Mouse (Mus musculus) thymus, adult 2 months (tissue): ENCODE data around the gene Tmem121. TPM values are rescaled to one million over a fixed set of nuclear protein-coding genes. Genes with fewer than 3 reads are reported as not detected.

Experiments
- DNase-seq: peaks from one replicate; pipeline ENCODE4 v3.0.0; 2021
- H3K27ac ChIP-seq: fragments of 200-500 bp; 2 replicates; pipeline ENCODE4 v1.5.1; 2012; ENCODE audit warnings: low read length, control low read depth; ENCODE audit not compliant: control insufficient read depth, insufficient read depth
- H3K27me3 ChIP-seq: fragments of 200-500 bp; 2 replicates; pipeline ENCODE4 v1.6.1; 2012; ENCODE audit warnings: mild to moderate bottlenecking, low read length, moderate library complexity, mixed read lengths; ENCODE audit not compliant: control insufficient read depth, insufficient read depth
- H3K36me3 ChIP-seq: fragments of 200-500 bp; 2 replicates; pipeline ENCODE4 v1.6.1; 2012; ENCODE audit warnings: mild to moderate bottlenecking, low read length, moderate library complexity; ENCODE audit not compliant: control insufficient read depth, insufficient read depth
- H3K4me1 ChIP-seq: fragments of 200-500 bp; replicated peaks from 2 replicates; pipeline ENCODE4 v1.6.1; 2012; ENCODE audit warnings: low read length; ENCODE audit not compliant: control insufficient read depth, insufficient read depth
- H3K4me3 ChIP-seq: fragments of 200-500 bp; 2 replicates; pipeline ENCODE4 v1.5.1; 2012; ENCODE audit warnings: mild to moderate bottlenecking, low read length, control low read depth, moderate library complexity; ENCODE audit not compliant: control insufficient read depth, insufficient read depth
- CTCF ChIP-seq: fragments of 200-500 bp; IDR thresholded peaks from 2 replicates; pipeline ENCODE4 v1.5.1; 2012; ENCODE audit warnings: mild to moderate bottlenecking, control low read depth, low read length, moderate library complexity, borderline replicate concordance; ENCODE audit not compliant: control insufficient read depth, poor library complexity, insufficient read depth; ENCODE audit errors: extremely low read depth
- POLR2A ChIP-seq: fragments of 200-500 bp; IDR thresholded peaks from 2 replicates; pipeline ENCODE4 v1.6.1; 2012; ENCODE audit warnings: mild to moderate bottlenecking, low read length, control low read depth, moderate library complexity; ENCODE audit not compliant: control insufficient read depth, poor library complexity, insufficient read depth; ENCODE audit errors: extremely low read depth
- WGBS: fragments of 180-500 bp; shearing (Covaris S2); methylation state at CpG from one replicate; pipeline ENCODE4 v1.1.7; 2018; 5-methylcytosine and 5-hydroxymethylcytosine counted together
- polyA plus RNA-seq: library from polyadenylated mRNA; depleted of rRNA; stranded (reverse); fragments of >200 nt; gene quantifications from 2 replicates; pipeline ENCODE4 v1.2.3, GENCODE M21; 2012; rRNA removed

The Tmem121 gene
- polyA plus RNA-seq, result 47.6 and 60.9 TPM in 2 replicates

GRCm38 (mm10) chr12:113185442-113186291 is at the start of gene Tmem121:
Gene Tmem121 (plus strand): TSS chr12:113185930.
- H3K4me1 ChIP-seq, result peaks cover 35% of the 10 kb centered on the region
- H3K4me3 ChIP-seq, result peak within 1 kb of the TSS; percentile 53
- 7% methylated on average over 62 of the region's 63 CpGs for WGBS
- H3K36me3 ChIP-seq, result no peaks in the 10 kb centered on the region
- no peak for TF ChIP-seq CTCF
- no peak for TF ChIP-seq POLR2A
- no peak for DNase-seq
- no peaks in the 10 kb centered on the region for H3K27me3 ChIP-seq
- H3K27ac ChIP-seq, result no peak within 1 kb of the TSS; the same call in 1 of the 2 replicates

- Histone ChIP-seq H3K4me1 (peaks cover 17% of the 10 kb centered on the region), H3K36me3 (peaks cover 35% of the 10 kb centered on the region), H3K27me3 (no peaks in the 10 kb centered on the region; the same call in 1 of the 2 replicates), H3K4me3 (no peak overlapping the region), H3K27ac (no peak overlapping the region)
- no peak for DNase-seq
- WGBS, result 98% methylated on average over 17 of the region's 17 CpGs
- TF ChIP-seq POLR2A (no peak), CTCF (no peak)
Observed at GRCm38 (mm10) chr12:113136492-113137020, 49.2 kb upstream of the Tmem121 start.

GRCm38 (mm10) chr12:113137260-113138213 is 48.2 kb upstream of the Tmem121 start:
- H3K4me3 ChIP-seq, result no peak overlapping the region
- H3K4me1 ChIP-seq, result peaks cover 17% of the 10 kb centered on the region
- WGBS, result 93% methylated on average over 18 of the region's 18 CpGs
- TF ChIP-seq CTCF (no peak), POLR2A (no peak)
- DNase-seq, result no peak
- H3K27me3 ChIP-seq, result no peaks in the 10 kb centered on the region; the same call in 1 of the 2 replicates
- H3K36me3 ChIP-seq, result peaks cover 25% of the 10 kb centered on the region
- H3K27ac ChIP-seq, result no peak overlapping the region

- H3K27me3 ChIP-seq, result no peaks in the 10 kb centered on the region; the same call in 1 of the 2 replicates
- TF ChIP-seq CTCF (no peak), POLR2A (no peak)
- 93% methylated on average over 6 of the region's 6 CpGs for WGBS
- H3K4me1 ChIP-seq, result peaks cover 17% of the 10 kb centered on the region
- H3K27ac ChIP-seq, result no peak overlapping the region
- H3K36me3 ChIP-seq, result peaks cover 22% of the 10 kb centered on the region
- no peak for DNase-seq
- H3K4me3 ChIP-seq, result no peak overlapping the region
Observed at GRCm38 (mm10) chr12:113138291-113138690, 47.4 kb upstream of the Tmem121 start.

DNA sequence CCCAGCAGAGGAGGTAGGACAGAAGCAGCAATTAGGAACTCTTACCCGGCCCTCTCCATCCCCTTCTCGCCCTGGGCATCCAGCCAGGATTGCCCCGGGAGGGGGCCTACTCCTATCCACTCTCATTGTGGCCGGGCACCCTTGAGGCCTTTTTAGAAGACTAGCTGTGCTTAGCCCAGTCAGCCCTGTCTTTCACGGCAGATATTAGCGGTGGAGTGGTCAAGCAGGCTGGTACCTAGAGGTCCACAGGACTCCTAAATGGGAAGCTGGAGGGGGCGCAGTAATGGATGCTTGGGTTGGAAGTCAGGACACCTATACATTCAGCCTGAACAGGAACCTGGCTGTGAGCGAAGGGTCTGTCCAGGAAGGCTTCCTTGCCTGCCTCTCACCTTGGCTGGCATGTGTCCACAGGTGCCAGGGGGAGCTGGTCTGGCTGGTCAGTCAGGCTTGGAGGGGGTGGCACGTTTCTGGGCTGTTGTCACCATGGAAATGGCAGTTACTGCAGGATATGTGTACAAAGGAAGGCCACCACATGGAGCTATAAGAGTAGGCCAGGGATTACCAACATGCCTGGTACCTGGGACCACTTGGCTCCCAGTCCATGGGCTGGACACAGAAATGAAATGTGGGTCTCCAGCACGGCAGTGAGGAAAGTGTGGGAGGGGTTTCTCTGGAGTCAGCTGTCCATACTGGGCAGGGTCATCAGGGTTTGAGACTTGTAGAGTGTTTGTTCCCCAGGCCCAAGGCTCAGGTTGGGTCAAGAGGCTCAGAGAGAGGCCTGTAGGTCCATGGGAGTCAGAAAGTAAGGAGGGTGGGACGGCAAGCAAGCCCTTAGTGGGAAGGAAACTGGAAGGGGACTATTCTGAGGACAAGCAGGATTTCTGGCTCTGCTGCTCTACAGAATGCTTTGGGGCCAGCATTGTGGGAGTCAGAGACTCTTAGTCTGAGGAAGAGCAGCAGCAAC is 46.5 kb upstream of the Tmem121 start:
- Histone ChIP-seq H3K27me3 (no peaks in the 10 kb centered on the region; the same call in 1 of the 2 replicates), H3K4me1 (peaks cover 17% of the 10 kb centered on the region), H3K27ac (no peak overlapping the region), H3K4me3 (no peak overlapping the region), H3K36me3 (peaks cover 14% of the 10 kb centered on the region; the same call in 1 of the 2 replicates)
- WGBS, result 73% methylated on average over 11 of the region's 11 CpGs
- DNase-seq, result no peak
- no peak for TF ChIP-seq CTCF
- TF ChIP-seq POLR2A, result no peak
